Mouse (Mus musculus) fibroblast of lung, adult 2 months (primary cell): ENCODE data around the gene Mchr1.

ENCODE experiments used
- DNase-seq: peaks from one replicate; pipeline ENCODE4 v3.0.0-alpha.2; 2011; ENCODE audit warnings: low read depth

Gene Mchr1

GRCm38 (mm10) chr15:81272305-81273053 lies 37.2 kb downstream of the Mchr1 start:
- DNase-seq, result peak; percentile 66

DNA sequence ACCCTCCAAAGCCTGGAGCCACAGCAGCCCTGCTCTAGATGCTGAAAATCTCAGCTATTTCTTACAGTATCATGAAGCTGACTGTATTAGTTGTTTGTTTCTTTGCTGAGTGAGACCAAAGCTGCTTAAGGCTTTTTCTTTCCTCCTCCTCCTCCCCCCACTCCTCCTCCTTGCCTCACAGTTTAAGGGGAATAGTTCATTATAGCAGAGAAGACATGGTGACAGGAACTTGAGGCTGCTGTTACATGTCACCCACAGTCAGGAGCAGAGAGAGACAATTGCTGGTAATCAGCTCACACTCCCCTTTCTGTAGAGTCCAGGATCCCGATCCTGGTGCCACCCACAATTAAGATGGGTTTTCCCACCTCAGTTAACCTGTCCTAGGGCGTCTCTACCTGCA lies 38.1 kb downstream of the Mchr1 start:
- DNase-seq, result no peak

DNA sequence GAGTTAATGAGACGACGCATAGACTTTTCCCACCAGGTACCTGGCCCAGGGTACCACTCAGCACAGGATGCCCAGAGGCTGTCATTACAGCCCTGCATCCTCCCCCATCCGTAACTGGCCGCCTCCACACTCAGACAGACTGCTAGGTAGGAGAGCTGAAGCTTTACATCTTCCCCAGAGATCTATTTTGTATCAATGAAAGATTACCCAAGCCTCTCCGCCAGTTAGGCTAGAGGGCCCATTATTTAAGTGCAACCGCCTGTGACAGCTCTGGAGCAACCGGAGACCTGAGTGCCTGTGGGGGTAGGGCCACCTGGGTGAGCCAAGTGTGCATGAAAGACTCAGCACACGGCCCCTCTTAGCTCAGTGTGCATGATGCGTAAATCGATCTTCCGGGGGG lies 42.6 kb downstream of the Mchr1 start:
- DNase-seq, result no peak

DNA sequence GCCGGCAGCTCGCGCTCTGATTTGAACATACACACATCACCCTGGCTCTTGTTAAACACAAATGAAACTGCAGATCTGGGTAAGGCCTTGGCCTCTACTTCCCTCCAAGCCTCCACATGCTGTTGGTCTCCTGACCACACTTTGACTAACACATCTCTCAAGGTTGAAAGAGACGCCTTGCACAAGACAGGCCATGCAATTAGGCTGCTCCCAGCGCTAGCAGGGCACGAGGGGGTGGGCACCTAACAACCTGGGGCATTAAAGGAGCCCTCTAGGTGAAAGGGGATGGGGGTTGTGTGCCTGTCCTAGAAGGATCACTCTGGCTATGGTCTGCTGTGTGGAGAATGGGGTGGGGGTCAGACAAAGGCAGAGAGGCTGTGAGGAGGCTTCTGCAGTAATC lies 43.4 kb downstream of the Mchr1 start:
- DNase-seq, result no peak

DNA sequence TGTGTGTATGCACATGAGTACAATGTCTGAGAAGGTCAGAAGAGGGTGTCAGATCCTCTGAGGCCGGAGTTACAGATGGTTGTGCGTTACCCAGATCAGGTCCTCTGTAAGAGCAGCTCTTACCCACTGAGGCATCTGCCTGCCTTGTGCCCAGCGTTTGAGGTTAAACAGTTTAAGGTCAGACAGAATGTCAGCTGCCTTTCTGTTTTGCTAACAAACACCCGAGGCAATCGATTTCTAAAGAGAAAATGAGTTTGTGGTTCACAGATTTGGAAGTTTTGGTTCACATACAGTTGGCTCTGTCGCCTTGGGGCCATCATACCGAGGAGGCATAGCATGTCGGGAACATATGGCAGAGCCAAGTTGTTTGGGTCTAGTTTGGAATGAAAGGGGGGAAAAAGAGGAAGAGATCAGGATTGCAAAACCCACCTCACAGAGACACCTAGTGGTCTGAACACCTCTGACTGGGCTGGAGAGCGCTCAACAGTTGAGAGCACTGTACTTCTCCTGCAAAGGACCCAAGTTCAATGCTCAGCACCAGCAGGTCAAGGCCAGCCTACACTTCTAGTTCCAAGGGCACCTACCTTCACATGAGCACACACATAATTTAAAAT lies 48.9 kb downstream of the Mchr1 start:
- no peak for DNase-seq
